Mouse (Mus musculus): ENCODE measurements around the gene Tank.

Gene Tank

DNA sequence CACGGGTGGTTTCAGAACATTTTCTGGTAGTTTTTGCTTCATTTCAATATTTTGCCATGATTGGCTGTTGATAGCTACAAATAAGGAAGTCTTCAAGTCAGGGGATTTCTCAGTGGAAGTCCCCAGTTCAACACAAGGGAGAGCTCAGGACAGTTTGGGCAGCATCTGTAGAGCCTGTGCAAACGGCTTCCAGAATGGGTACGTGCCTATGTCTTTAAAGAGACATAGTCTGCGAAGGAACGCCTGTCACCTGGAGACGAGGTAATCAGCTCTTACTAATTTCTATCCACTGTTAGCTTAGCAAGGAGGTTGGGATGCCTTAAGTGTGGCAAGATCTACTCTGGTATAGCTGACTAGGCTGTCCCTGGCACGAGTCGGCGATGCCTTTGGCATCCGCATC, at the start of gene Tank:
Gene Tank (plus strand): TSS at position 153 of the 400 bp plus-strand sequence.
- no peak for DNase-seq (ENCODE audit: low read depth, low spot score)

DNA sequence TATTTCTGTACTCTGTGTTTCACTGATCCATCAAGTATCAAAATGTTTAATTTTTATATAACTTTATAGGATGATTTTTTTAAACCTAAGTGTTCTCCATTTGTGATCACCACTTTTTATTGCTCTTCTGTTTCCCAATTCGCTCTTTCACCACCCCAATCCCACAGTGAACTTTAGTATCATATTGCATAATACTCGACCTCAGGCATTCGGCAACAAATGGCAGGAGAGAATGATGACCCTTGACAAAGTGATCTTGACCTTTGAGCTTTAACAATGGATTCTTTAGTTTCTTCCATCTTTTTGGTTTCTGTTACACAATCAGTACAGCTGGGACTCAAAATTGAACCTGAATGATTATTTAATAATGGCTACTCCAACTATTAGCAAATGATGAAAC, 46.1 kb upstream of the Tank start:
- no peak for DNase-seq (ENCODE audit: low read depth, low spot score)

DNA sequence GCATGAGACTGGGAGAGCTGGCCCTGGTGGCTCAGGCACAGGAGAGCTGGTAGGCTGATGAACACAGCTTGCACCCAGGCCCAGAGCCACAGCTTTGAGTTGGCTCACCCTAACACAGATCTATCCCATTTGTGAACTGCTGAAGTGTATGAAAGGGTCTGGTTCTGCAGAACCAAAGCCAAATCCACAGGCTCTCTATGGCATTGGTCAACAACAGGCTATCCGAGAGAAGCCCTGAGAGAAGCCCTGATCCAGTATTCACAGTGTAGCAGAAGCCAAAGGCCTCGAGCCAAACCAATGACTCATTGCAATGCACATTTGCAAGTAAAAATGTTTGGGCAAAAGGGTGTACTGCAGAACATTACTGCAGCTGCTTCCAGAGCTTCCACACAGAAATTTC, 45.3 kb upstream of the Tank start:
- DNase-seq (ENCODE audit: low read depth, low spot score) = no peak

DNA sequence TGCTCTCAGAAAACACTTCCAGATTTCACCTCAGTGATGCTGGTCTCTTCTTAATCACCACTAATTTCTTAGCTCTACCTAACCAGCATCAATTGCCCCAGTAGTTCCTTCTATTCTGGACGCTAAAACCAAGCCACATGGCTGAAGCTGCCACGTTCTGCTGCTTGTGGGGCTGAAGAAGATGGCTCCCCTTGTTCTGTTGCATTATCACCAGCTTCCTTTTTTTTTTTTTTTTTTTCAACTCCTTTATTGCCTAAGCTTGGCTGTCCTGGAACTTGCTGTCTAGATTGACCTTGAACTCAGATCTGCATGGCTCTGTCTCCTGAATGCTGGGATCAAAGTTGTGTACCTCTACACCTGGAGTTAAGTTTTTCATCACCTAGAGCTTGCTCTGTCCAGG, 41.5 kb upstream of the Tank start:
- no peak for DNase-seq (ENCODE audit: low read depth, low spot score)

DNA sequence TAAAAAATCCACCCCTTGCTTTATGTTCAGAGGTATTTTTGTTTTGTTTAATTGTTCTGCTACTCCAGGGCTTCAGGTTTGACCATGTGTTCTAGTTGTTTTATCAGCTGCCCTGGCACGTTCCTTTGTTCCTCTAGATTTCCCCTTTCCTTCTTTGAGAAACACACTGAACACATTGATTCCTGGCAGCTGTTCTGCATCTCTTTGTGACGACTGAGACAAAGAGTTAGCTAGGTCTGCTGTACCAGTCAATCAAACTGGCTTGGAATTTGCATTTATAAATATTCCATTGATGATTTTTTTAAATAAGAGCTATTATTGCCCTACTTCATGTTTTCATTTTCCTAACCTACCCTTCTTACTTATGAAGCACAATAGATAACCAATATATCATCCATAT, 39.0 kb upstream of the Tank start:
- DNase-seq (ENCODE audit: low read depth, low spot score) = no peak

DNA sequence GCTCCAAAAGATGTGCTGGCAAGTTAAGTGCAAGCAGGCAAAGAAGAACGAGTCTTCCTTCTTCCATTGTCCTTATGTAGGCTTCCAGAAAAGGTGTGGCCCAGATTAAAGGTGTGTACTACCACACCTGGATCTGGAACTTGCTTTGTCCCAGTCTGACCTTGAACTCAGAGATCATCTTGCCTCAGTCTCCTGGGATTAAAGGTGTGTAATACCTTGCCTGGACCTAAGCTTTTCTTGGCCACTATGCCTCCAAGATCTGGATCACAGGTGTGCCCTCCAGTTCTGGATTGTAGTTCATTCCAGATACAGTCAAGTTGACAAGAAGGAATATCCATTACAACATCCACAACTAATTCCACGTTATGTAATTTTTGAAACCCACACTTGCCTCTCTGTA, 36.0 kb upstream of the Tank start:
- no peak for DNase-seq (ENCODE audit: low read depth, low spot score)

DNA sequence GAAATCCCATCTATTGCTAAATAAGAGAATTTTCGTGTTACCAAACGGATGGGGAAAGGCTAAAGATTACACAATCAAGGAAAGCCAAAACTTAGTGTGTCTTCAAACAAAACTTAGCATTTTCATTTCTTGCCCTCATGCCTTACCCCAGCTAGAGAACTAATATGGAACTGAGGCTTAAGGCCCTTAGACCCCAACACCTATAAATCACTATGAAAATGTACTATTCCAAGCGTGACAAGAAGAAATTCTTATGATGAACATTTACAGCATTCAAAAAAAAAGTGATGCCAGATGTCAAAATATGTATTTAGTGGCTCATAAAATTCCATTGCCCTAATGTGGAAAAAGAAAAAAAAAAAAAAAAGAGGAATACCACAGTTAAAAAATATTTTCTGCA, 32.7 kb upstream of the Tank start:
- DNase-seq (ENCODE audit: low read depth, low spot score) = no peak

DNA sequence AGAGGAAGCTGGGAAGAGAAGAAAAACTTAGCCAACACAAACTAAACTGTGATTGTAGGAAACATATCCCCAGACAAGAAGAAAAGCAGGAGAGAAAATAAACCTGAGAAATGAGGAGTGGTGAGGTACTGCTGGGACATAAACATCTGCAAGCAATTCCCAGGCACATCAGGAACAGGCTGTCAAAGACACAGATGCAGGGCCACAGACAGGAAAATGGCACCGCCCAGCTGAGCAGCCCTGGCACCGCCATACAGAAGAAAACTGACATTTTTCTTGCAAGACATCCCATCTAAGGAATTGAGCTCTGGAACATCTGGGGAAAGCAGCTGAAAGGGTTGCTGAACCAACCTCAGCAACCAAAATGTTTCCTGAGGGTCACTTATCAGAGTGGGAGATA, 30.4 kb upstream of the Tank start:
- DNase-seq (ENCODE audit: low read depth, low spot score) = no peak

DNA sequence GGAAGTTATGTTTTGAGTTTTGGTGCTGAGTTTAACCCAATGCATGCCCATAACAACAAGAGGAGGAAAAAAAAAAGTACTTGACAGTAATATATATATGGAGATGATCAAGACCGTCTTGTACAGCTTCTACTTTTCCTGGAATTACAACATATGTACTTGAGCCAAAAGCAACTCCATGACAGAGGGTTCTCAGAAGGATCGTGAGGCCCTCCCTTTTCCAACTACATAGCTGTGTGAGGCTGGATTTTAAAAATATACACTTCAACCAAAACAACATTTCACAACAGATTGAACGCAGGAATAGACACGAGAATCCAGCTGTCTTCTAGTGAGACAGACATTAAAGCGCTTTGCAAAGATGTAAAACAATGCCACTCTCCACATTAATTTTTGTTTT, 26.7 kb upstream of the Tank start:
- no peak for DNase-seq (ENCODE audit: low read depth, low spot score)

DNA sequence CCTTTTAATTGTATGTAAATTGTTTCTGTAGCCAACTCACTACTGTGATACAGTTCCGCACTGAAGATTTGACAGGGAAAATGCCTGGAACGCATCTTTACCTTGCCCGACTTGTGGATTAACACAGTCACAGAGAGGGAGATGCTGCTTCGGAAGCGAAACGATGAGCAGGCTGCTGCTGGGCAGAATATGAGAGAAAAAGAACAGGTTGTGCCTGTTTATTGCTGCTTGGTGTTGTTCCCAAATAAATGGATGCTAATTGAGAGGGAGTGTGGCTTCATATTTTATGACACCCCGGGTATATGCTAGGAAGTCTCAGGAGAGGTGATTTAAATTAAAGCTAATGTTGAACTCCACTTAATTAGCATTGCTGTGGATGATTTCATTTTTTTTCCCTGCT, 23.0 kb upstream of the Tank start:
- no peak for DNase-seq (ENCODE audit: low read depth, low spot score)

DNA sequence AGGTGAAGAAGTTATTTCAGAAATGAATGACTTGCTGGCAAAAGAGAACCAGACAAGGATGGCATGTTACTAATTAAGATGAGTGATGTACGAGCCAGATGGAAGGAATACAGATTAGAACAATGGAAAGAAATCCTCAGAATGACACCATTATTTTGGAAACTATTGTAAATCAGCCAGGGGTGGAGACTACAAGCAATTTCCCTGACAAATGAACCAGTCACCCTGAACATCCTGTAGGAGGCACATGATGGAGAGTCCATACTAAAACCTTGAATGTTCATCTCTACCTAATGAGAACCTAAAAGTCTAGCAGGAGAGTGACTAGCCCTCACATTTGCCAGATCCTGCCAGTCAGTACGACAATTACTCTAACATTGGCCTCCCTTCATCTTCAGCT, 22.6 kb upstream of the Tank start:
- DNase-seq (ENCODE audit: low read depth, low spot score) = no peak

DNA sequence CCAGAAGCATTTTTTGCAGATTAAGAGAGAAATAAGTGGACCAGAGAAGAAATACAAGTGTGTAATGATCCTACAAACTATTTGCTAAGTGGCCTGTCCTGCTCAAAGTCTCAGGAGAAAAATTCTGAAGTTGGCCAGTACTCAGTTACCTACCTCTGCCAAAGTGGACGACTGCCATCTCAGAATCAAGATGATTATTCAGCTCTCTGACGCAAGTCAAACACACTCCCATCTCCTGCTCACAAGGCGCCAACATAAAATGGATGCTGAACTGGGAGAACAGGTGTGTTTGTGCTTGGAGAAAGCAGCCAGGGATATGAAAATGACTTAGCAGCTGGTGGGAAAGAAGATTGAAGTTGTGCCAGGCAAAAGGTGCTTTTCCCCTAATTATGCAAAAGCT, 21.7 kb upstream of the Tank start:
- DNase-seq (ENCODE audit: low read depth, low spot score) = no peak

DNA sequence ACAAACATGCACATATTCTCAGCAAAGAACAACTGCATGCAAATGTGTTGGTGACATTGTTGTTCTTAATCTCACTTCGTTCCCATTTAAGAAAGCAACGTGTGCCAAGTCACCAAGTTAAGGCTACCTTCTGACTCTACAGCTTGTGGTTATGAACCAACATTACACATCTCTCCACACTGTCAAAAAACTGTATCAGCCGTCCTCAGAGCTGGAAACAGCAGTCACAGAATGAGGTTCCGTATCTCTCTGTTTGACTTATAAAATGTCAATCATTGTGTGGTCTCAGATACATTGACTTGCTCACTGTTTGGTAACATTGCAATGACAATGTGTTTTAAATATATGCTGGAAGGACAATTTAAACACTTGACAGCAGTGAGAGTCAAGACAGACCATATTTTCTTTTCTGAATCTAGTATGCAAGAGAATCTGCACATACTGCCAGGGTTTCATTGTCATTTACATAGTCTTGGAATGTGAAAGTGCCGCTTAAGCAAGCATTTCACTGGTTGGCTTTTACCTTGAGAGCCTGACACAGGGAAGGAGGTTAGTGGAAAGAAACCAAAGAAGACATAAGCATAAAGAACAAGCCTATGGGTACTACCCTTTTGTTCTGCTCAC, 20.4 kb upstream of the Tank start:
- DNase-seq (ENCODE audit: low read depth, low spot score) = no peak

DNA sequence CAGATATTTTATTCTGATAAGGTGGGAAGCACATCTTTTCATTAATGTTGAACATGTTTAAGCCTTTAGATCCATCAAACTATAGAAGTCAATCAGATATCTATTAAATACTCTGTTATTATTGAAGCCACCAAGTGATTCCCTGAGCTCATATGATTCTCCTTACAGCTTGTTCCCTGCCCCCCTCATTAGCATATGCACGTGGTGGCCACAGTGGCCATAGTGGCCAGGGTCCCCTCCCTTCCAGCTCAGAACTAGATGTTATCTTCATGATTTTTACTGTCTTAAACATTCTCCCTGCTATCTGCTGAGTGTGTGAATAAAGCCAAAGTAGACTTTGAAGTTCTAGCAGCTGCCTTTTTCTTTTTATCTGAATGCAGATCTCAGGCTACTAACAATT, 17.3 kb upstream of the Tank start:
- DNase-seq (ENCODE audit: low read depth, low spot score) = no peak

DNA sequence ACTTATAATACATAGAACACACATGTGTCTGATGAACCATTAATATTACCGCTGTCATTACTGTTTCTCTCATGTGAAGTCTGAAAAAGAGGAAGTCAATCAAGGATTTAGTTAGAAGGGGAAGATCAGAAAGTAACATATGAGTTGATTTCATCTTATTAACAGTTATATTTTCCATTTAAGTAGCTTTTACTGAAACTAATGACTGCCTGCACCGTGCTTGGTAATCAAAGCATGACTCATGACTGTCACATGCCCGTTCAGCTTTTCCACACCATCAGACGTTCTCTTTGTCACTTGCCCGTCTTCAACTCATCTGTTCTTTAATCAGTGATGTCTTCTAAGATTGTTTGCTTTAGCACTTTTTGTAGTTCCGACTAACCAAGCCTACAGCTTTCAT, 15.2 kb upstream of the Tank start:
- no peak for DNase-seq (ENCODE audit: low read depth, low spot score)

DNA sequence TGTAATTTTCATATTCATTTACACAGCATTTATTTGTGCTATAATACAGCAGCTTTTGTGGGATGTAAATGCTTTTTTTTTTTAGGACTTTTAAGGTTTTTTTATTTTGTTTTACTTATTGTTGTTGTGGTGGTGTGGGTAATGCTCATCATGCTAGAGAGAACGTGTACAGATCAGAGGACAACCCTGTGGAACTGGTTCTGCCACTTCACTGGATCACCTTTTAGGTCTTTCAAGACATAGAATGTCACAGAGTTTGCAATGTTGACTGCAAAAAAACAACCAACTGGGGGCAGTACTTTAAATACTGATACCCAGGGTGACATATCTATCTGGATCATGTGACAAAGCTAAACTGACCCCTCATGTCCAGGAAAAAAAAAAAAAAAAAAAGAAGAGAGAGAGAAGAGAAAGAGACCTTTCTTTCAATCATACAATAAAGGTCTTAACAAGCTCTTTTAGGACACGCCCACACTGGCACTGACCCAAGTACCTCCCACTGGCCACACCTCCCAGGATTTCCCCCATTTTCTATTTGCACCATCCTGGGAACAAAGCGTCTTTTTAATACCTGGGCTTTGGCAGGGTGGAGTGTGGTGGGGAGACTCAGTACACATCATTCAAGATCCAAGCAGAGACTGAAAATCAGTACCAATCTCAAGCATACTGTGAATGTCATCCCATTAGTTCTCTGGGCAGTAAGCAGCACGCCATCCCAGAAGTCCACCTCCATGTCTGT, 11.2 kb upstream of the Tank start:
- DNase-seq (ENCODE audit: low read depth, low spot score) = peak; percentile 37

DNA sequence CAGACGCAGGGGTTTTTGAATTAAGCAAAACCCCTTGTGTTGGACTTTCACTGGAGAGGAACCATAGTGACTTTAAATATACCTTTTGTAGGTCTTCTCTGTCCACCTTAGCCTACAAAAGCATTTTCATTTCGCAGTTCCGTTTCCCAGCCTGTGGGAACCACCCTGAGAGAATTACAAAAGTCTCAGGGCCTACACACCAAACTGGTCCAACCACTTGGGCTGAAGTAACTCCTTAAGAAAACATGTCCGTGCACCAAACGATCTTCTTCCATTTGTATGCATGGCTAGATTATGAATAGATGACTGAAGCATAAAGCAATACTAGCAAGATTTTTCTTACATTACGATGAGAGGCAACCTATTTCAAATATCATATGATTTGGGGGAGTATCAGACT, 9.2 kb upstream of the Tank start:
- no peak for DNase-seq (ENCODE audit: low read depth, low spot score)

DNA sequence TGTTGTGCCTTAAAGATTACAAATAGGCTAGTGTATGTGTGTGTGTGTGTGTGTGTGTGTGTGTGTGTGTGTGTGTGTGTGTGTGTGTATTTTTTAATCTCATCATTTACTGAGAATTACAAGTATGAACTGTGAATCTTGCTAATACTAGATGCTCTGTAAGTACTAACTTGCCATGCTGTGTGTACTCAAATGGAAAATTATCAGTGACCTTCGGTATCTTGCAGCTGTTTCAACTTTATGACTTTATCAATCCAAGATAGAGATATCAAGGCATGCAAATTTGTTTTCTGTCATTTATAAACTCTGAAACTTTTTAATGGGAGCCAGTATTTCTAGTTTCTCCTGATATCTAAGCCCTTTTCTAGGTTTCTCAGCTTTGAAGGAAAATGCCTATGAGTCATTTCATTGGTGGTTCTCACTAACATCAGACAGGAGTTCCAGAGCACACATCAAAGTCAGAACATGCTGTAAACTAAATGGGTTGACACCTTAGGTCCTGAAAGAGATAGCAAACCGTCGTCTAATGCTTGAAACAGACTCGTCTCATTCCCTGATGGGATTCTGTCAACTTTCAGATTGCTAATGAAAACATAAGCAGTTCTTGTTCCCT, 6.9 kb upstream of the Tank start:
- DNase-seq (ENCODE audit: low read depth, low spot score) = no peak

DNA sequence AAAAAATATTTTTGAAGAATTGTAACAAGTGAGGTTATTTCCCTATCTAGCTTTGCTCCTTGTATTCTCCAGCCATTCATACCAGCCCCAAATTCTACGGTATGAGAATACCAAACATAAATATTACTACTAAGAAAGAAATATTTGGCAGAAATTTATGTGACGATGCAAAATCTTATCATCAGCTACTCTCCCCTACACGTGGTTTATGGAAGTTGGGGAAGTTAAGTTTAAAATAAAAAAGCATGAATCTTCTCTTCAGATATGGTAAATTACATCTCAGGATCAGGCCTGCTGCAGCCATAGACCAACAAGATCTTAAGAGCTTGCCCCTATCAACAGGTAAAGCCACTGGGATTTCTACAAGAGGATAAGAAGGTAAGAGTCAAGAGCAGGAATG, 1.9 kb upstream of the Tank start:
- no peak for DNase-seq (ENCODE audit: low read depth, low spot score)

DNA sequence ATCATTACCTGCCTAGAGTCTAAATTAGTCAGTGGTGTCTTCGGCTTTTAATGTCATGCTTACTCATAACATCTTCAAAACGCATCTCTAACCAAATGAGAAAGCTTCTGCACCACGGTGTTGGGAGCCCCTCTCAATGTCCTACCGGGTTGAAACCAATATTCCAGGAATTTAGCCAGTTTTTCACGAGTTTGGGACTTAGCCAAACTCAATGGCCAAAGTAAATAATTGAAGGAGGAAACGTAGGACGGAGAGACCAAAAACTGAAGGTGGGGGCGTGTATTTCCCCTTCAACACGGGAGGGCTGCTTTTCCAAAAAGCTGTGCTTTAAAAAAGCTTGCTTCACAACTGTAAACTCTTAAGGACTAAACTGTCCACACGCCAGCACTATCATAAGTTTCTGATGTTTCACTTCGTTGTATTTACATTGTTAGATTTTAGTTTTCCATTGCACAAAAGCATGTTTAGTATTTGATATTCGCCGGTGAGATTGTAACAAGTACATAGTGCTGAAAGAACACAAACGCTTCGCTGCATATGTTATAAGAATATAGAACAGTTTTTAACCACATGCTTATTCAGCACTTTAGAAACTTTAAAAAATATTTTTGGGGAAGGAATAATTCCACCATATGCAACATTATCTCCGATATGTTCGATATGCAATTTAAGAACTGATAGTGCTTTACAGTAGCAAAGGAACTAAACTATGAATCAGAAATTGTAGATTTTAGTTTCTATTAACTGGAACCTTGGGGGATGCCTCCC, 1.3 kb upstream of the Tank start:
- no peak for DNase-seq (ENCODE audit: low read depth, low spot score)

DNA sequence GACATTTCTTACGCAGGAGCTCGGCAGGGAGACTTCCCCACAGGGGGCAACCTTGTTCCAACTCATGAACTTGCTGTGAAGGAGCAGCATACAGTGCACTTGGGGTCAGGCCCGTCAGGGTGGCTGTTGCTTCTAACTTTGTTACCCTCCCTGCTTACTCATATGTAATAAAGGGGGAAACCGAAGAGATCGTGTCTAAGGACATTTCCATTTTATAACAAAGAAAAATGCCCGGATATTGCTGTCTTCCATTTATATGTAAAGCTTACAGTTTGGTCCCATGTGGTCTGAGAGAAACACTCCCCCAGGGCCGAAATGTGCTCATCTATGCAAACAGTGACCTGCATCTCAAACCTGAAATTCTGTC, 706 bp upstream of the Tank start:
- peak; percentile 34 for DNase-seq (ENCODE audit: low read depth, low spot score)

DNA sequence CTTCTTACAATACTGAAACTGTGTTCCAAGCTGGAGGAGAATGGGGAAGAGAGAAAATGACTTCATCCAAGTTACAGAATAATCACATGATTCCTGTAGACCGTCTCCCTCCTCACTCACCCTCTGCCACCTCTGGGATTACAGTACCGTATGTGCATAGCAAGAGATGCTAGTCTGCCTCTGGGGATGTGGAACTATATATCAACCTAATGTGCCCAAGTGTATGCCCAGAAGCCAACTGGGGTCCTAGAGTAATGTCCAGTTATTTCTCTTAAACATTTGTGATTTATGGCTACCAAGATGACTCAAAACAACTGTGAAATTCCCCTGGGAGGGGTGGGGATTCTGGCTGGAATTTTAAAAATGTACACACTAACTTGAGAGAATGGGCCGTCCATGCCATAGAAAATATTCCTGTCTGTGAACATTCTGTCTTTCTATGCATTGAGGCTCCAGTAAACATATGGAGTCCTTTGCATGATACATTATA, 1.2 kb downstream of the Tank start:
- DNase-seq (ENCODE audit: low read depth, low spot score) = no peak

DNA sequence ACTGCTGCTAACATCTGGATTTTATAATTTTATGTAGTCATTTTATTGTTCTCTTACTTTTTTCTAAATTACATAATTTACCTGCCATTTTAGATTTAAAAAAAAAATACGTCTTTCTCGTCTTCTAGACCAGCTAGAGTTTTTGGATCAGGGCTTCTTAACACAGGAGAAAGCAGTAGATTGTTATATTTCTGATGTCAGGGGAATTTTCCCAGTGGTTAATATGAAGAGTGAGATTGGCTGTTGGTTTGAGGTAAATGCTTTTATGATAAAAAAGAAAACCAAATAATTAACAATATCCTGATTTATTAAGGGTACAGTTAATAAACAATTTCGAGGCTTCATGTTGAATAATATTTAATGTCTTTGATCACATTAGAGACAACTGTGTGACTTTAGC, 1.7 kb downstream of the Tank start:
- no peak for DNase-seq (ENCODE audit: low read depth, low spot score)

All from ES-CJ7 (cell line).